Mouse (Mus musculus) bone marrow macrophage, adult 2 months (primary cell): ENCODE results near the gene Ank3.

Source experiments
- CTCF ChIP-seq: IDR thresholded peaks from 2 replicates; pipeline ENCODE4 v1.5.1; 2012; ENCODE audit warnings: low read depth, mild to moderate bottlenecking, low read length, moderate library complexity
- POLR2A ChIP-seq: IDR thresholded peaks from 2 replicates; pipeline ENCODE4 v1.6.1; 2012; ENCODE audit warnings: mild to moderate bottlenecking, low read depth, low read length, borderline replicate concordance

GRCm38 (mm10) chr10:69804613-69805012, 406.0 kb downstream of the Ank3 start:
- TF ChIP-seq POLR2A (no peak), CTCF (no peak)
